27 mouse cellular contexts compared by ENCODE assay signal in genomic region chr19:12575514-12575913, GRCm38 (mm10). TPM values are rescaled to one million over a fixed set of nuclear protein-coding genes. Genes with fewer than 3 reads are reported as not detected.
DNase-seq lines count a peak whose midpoint lies in the region; ATAC-seq and TF ChIP-seq lines count a peak whose summit lies in the region.
"Had no signal": no experiment of that assay in that cellular context is flagged by ENCODE, and none has a peak within 500 bp of the region (broad histone marks: within the 10 kb centered on the region; RNA-seq: fewer than 3 reads in every experiment).

No protein-coding gene starts in this region.

- no peaks in the 10 kb centered on the region for H3K9me3 ChIP-seq in liver, embryonic 12.5 days (replicated peaks)
- H3K9me3 ChIP-seq: embryonic facial prominence, embryonic 10.5 days; heart, embryonic 15.5 days; midbrain, embryonic 10.5 days; neural tube, embryonic 13.5 days had no signal

- no peaks in the 10 kb centered on the region for H3K27me3 ChIP-seq in spleen, adult 2 months (ENCODE audit: control insufficient read depth, insufficient read depth, low read length)
- no peaks in the 10 kb centered on the region for H3K27me3 ChIP-seq in liver, embryonic 12.5 days (replicated peaks)
- no peaks in the 10 kb centered on the region for H3K27me3 ChIP-seq in splenic B cell, adult 2 months (ENCODE audit: control insufficient read depth, insufficient read depth, low read length, poor library complexity, severe bottlenecking)
- H3K27me3 ChIP-seq: heart, embryonic 15.5 days; neural tube, embryonic 13.5 days had no signal

- peak overlapping the region; percentile 19; the same call in 1 of the 2 replicates for H3K4me3 ChIP-seq in gastrocnemius, adult 2 months
- H3K4me3 ChIP-seq in spleen, adult 2 months (ENCODE audit: extremely low read depth, insufficient read depth, insufficient read length) = peak overlapping the region; percentile 24; the same call in 1 of the 2 replicates
- H3K4me3 ChIP-seq in liver, embryonic 12.5 days = peak overlapping the region; percentile 74
- H3K4me3 ChIP-seq: embryonic facial prominence, embryonic 10.5 days; layer of hippocampus, adult 2 months; left cerebral cortex, adult 2 months; midbrain, embryonic 10.5 days; neural tube, embryonic 13.5 days had no signal

- ATAC-seq in liver, embryonic 12.5 days = no peak
- ATAC-seq: forebrain, embryonic 16.5 days; intestine, embryonic 16.5 days; lung, postnatal 0 days had no signal

- intact Hi-C loops in gastrocnemius, adult 2 months (cut with DNase I) = no loop called here

- TF ChIP-seq POLR2A in spleen, adult 2 months (IDR thresholded peaks at IDR 0.05; ENCODE audit: low read depth, low read length) = no peak

- DNase-seq in gastrocnemius, adult 2 months = no peak
- DNase-seq in gastrocnemius, adult 18-20 months (ENCODE audit: low spot score) = no peak
- DNase-seq in spleen, adult 2 months (ENCODE audit: low read depth in 1 of 2, low spot score in 2 of 2) = no peak
- DNase-seq in spleen, postnatal 14 days (ENCODE audit: low spot score in 2 of 2) = no peak
- DNase-seq in splenic B cell, adult 2 months (ENCODE audit: low read depth, low spot score) = peak; percentile 51
- DNase-seq in cerebellum, postnatal 10 days = no peak
- no peak for DNase-seq in adrenal gland, postnatal 14 days
- DNase-seq: B cell, adult 2 months; cerebellum, adult 11-12 months; cerebellum, postnatal 36 days had no signal

- H3K36me3 ChIP-seq in spleen, adult 2 months (ENCODE audit: control insufficient read depth, insufficient read depth, low read length) = peaks cover 10% of the 10 kb centered on the region
- peaks cover 35% of the 10 kb centered on the region for H3K36me3 ChIP-seq in liver, embryonic 12.5 days
- peaks cover 12% of the 10 kb centered on the region for H3K36me3 ChIP-seq in splenic B cell, adult 2 months (ENCODE audit: control insufficient read depth, insufficient read depth, low read length, poor library complexity, severe bottlenecking)
- H3K36me3 ChIP-seq: neural tube, embryonic 13.5 days had no signal

- H3K4me2 ChIP-seq in liver, embryonic 12.5 days = peak overlapping the region; percentile 80
- H3K4me2 ChIP-seq: hindbrain, embryonic 14.5 days; neural tube, embryonic 13.5 days had no signal

- peak overlapping the region; percentile 81 for H3K27ac ChIP-seq in gastrocnemius, adult 2 months
- H3K27ac ChIP-seq in spleen, adult 2 months (ENCODE audit: insufficient read depth, low read length) = peak overlapping the region; percentile 86
- H3K27ac ChIP-seq in liver, embryonic 12.5 days = peak overlapping the region; percentile 34; the same call in 1 of the 2 replicates
- H3K27ac ChIP-seq: embryonic facial prominence, embryonic 10.5 days; heart, embryonic 15.5 days; hindbrain, embryonic 14.5 days; layer of hippocampus, adult 2 months; left cerebral cortex, adult 2 months; midbrain, embryonic 10.5 days; neural tube, embryonic 13.5 days had no signal

- peak overlapping the region; percentile 42; the same call in 1 of the 2 replicates for H3K9ac ChIP-seq in liver, embryonic 12.5 days
- H3K9ac ChIP-seq: heart, embryonic 15.5 days; hindbrain, embryonic 14.5 days; neural tube, embryonic 13.5 days had no signal

- WGBS in spleen, adult 2 months = 45% methylated on average over 2 of the region's 2 CpGs
- 69% methylated on average over 2 of the region's 2 CpGs for WGBS in liver, embryonic 12.5 days (ENCODE audit: insufficient replicate concordance)

- no peak for TF ChIP-seq CTCF in gastrocnemius, adult 2 months (IDR thresholded peaks at IDR 0.05)
- no peak for TF ChIP-seq CTCF in spleen, adult 2 months (IDR thresholded peaks at IDR 0.05; ENCODE audit: extremely low read depth, insufficient read depth, insufficient read length, insufficient replicate concordance)

- H3K4me1 ChIP-seq in spleen, adult 2 months (ENCODE audit: control insufficient read depth, insufficient read depth, insufficient read length) = peaks cover 21% of the 10 kb centered on the region
- H3K4me1 ChIP-seq in liver, embryonic 12.5 days = peaks cover 49% of the 10 kb centered on the region

RNA-seq across cellular contexts. Expression of gene Gm4952, which starts 24.3 kb away (rescaled TPM):
- total RNA-seq in gastrocnemius, adult 2 months (2021) = not detected
- not detected for total RNA-seq in gastrocnemius, adult 18-20 months (2021)
- polyA plus RNA-seq in spleen, adult 2 months (2012; rRNA removed) = not detected in 2 replicates
- polyA plus RNA-seq in liver, embryonic 12.5 days (2016; fragmentation: Nextera tagmentation; extraction: Ambion mirVana) = 0.57 and 0.68 TPM in 2 replicates
- total RNA-seq in adrenal gland, postnatal 14 days (2021) = 0.75 and 19.1 TPM in 2 replicates
- total RNA-seq: adrenal gland, adult 18-20 months; ES-E14; granulocyte monocyte progenitor cell, adult 5-6 weeks; layer of hippocampus, adult 2 months; monocyte, adult 5-6 weeks had no signal
- polyA plus RNA-seq: embryonic facial prominence, embryonic 10.5 days; forebrain, embryonic 16.5 days; hindbrain, embryonic 14.5 days; limb, embryonic 11.5 days; lung, postnatal 0 days; midbrain, embryonic 10.5 days; neural tube, embryonic 13.5 days had no signal

RNA-seq across cellular contexts. Expression of gene Fam111a, which starts 30.0 kb away (rescaled TPM):
- 1 to 10 TPM; 2.1 to 2.4 TPM for total RNA-seq in gastrocnemius, adult 2 months (2021)
- total RNA-seq in gastrocnemius, adult 18-20 months (2021) = 1 to 10 TPM; 1.3 to 2.7 TPM
- 4.9 and 6.4 TPM in 2 replicates for polyA plus RNA-seq in spleen, adult 2 months (2012; rRNA removed)
- polyA plus RNA-seq in liver, embryonic 12.5 days (2016; fragmentation: Nextera tagmentation; extraction: Ambion mirVana) = 34.1 and 35.4 TPM in 2 replicates
- total RNA-seq in adrenal gland, postnatal 14 days (2021) = 10.4 and 12.1 TPM in 2 replicates

RNA-seq across cellular contexts. Expression of gene Glyat, which starts 57.6 kb away (rescaled TPM):
- not detected for total RNA-seq in gastrocnemius, adult 2 months (2021)
- total RNA-seq in gastrocnemius, adult 18-20 months (2021) = not detected
- polyA plus RNA-seq in spleen, adult 2 months (2012; rRNA removed) = not detected in 2 replicates
- 0.33 TPM in 1 of 2 replicates, not detected in the other for polyA plus RNA-seq in liver, embryonic 12.5 days (2016; fragmentation: Nextera tagmentation; extraction: Ambion mirVana)
- 0.34 and 8.6 TPM in 2 replicates for total RNA-seq in adrenal gland, postnatal 14 days (2021)
- total RNA-seq: granulocyte monocyte progenitor cell, adult 5-6 weeks; left cerebral cortex, adult 2 months; monocyte, adult 5-6 weeks had no signal
- polyA plus RNA-seq: brain, embryonic 14.5 days; embryonic facial prominence, embryonic 10.5 days; forebrain, embryonic 16.5 days; heart, embryonic 15.5 days; hindbrain, embryonic 14.5 days; limb, embryonic 11.5 days; lung, postnatal 0 days; midbrain, embryonic 10.5 days; neural tube, embryonic 13.5 days had no signal

Comparison
In these comparisons a context has a peak if more than half of its experiments do, and no peak if none do; other contexts are left out.
1. H3K27ac ChIP-seq: peak in every context shown above with its lines; median percentile 86 in spleen, adult 2 months; 81 in gastrocnemius, adult 2 months; 34 in liver, embryonic 12.5 days.
2. H3K4me3 ChIP-seq: peak in every context shown above with its lines; median percentile 74 in liver, embryonic 12.5 days; 24 in spleen, adult 2 months; 19 in gastrocnemius, adult 2 months.